Mouse (Mus musculus): ENCODE measurements around the gene Vmn1r104.
"Not testable (repeated sequence)": the region's sequence is repeated elsewhere in the genome, so short reads cannot be mapped to it uniquely, and the experiment has no call there.

Gene Vmn1r104

GRCm38 (mm10) chr7:20533537-20533936 lies at the start of gene Vmn1r104:
Gene Vmn1r104, plus strand, starts transcription at chr7:20533837.
- not testable (repeated sequence) for DNase-seq (ENCODE audit: low spot score in 2 of 2)

GRCm38 (mm10) chr7:20510434-20510833 lies 23.2 kb upstream of the Vmn1r104 start, which contains the start of gene Vmn1r103:
Gene Vmn1r103, minus strand, starts transcription at chr7:20510534.
- DNase-seq (ENCODE audit: low spot score in 2 of 2): not testable (repeated sequence)

- DNase-seq (ENCODE audit: low spot score in 2 of 2): not testable (repeated sequence)
Measured at GRCm38 (mm10) chr7:20545657-20546056, 12.0 kb downstream of the Vmn1r104 start, which contains the start of gene Gm5726. Gene Gm5726, minus strand, starts transcription at chr7:20545757.

GRCm38 (mm10) chr7:20576141-20576540 lies 42.5 kb downstream of the Vmn1r104 start, which contains the start of gene Gm4141:
Gene Gm4141, minus strand, starts transcription at chr7:20576241.
- not testable (repeated sequence) for DNase-seq (ENCODE audit: low spot score in 2 of 2)

All from urinary bladder, postnatal 4 days (tissue).